Mouse (Mus musculus): Measurements from ENCODE around the gene Map3k1.

DNA sequence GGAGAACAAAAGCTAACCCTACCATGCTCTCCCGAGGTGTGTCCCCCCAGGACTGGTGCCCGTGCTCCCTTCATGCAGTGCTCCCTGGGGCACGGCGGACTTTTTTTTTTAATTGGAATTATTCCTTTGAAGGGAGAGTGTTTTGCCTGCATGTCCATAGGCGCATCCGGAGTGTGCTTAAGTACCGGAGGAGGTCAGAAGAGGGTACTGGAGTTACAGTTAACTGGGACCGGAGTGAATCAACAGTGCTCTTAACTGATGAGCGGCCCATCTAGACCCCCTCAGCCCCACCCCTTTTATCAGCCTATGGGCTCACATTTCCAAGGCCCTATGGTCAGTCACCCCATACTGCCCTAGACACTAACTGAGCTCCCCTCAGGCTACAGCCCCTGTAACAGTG is 19.9 kb downstream of the Map3k1 start:
- TF ChIP-seq CTCF (IDR thresholded peaks at IDR 0.05; ENCODE audit: borderline replicate concordance, extremely low read depth, insufficient read depth, insufficient read length) (no peak), POLR2A (IDR thresholded peaks at IDR 0.05; ENCODE audit: borderline replicate concordance, extremely low read depth, insufficient read depth, insufficient read length, poor library complexity, severe bottlenecking) (no peak)
